Mouse (Mus musculus) ES-Bruce4 (cell line): Measurements from ENCODE around the gene Ric8b.

Experiments
- CTCF ChIP-seq: IDR thresholded peaks from one replicate; pipeline ENCODE4 v1.8.1; 2011; ENCODE audit warnings: low read depth, low read length
- EP300 ChIP-seq: IDR thresholded peaks from 2 replicates; pipeline ENCODE4 v1.6.1; 2011; ENCODE audit warnings: low read depth, low read length; ENCODE audit not compliant: insufficient read depth
- POLR2A ChIP-seq: IDR thresholded peaks from one replicate; pipeline ENCODE4 v1.8.1; 2011; ENCODE audit warnings: low read length; ENCODE audit not compliant: insufficient read depth

DNA sequence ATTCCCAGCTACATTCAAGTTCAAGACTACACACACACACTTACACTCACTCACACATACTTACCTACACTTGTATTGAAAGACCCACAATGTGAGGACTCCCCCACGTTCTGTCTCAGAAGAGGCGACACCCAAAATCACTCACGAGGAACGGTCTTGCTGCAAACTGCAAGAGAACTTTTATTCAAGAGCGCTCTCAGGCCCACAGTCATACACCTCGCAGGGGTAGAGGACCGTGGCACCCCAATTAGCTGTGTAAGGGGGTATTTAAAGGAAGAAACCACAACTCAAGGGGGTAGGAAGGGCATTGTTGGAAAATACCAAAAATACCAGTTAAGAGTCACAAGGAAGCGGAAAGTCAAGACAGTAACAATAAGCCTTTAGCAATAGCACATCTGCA is 130.6 kb downstream of the Ric8b start:
- TF ChIP-seq POLR2A (no peak), CTCF (no peak), EP300 (no peak)
